Mouse (Mus musculus) forebrain, embryonic 14.5 days (tissue): ENCODE data around the gene Tgfbr2. TPM values are rescaled to one million over a fixed set of nuclear protein-coding genes. Genes with fewer than 3 reads are reported as not detected.

Experiments
- ATAC-seq: fragments of 200-750 bp; cut with Nextera tagmentation; 2 replicates; pipeline ENCODE4 v1.8.0; 2017; ENCODE audit warnings: mild to moderate bottlenecking, moderate library complexity
- DNase-seq: peaks from one replicate; pipeline ENCODE4 v3.0.0-alpha.2; 2015; ENCODE audit warnings: low spot score
- H3K27ac ChIP-seq: fragments of 300-500 bp; sonication (generic); 2 replicates; pipeline ENCODE4 v1.5.1; 2014; ENCODE audit warnings: low read depth, mild to moderate bottlenecking, control low read depth, low read length, moderate library complexity
- H3K27me3 ChIP-seq: fragments of 300-500 bp; sonication (generic); replicated peaks from 2 replicates; pipeline ENCODE4 v1.6.1; 2014; ENCODE audit warnings: low read length, control low read depth, mixed read lengths; ENCODE audit not compliant: control insufficient read depth, insufficient read depth
- H3K36me3 ChIP-seq: fragments of 300-500 bp; sonication (generic); 2 replicates; pipeline ENCODE4 v1.6.1; 2014; ENCODE audit warnings: low read length, control low read depth; ENCODE audit not compliant: control insufficient read depth, insufficient read depth
- H3K4me1 ChIP-seq: fragments of 300-500 bp; sonication (generic); 2 replicates; pipeline ENCODE4 v1.6.1; 2014; ENCODE audit warnings: antibody characterized with exemption, low read length, control low read depth; ENCODE audit not compliant: control insufficient read depth, insufficient read depth
- H3K4me2 ChIP-seq: fragments of 300-500 bp; sonication (generic); 2 replicates; pipeline ENCODE4 v1.6.1; 2014; ENCODE audit warnings: mild to moderate bottlenecking, control low read depth, low read length
- H3K4me3 ChIP-seq: fragments of 300-500 bp; sonication (generic); 2 replicates; pipeline ENCODE4 v1.5.1; 2014; ENCODE audit warnings: low read depth, low read length, control low read depth
- H3K9ac ChIP-seq: fragments of 300-500 bp; sonication (generic); 2 replicates; pipeline ENCODE4 v1.6.1; 2014; ENCODE audit warnings: mild to moderate bottlenecking, low read length, control low read depth, moderate library complexity
- H3K9me3 ChIP-seq: fragments of 300-500 bp; sonication (generic); replicated peaks from 2 replicates; pipeline ENCODE4 v1.6.1; 2016; ENCODE audit warnings: low read length, control low read depth, mixed read lengths; ENCODE audit not compliant: control insufficient read depth
- WGBS: fragments of 180-500 bp; shearing (Covaris S2); extraction: QIAGEN DNeasy Blood & Tissue Kit; methylation state at CpG from one replicate; pipeline ENCODE4 v1.1.7; 2014; 5-methylcytosine and 5-hydroxymethylcytosine counted together
- polyA plus RNA-seq: library from polyadenylated mRNA; unstranded; fragments of >200 nt; fragmentation: Nextera tagmentation; extraction: Ambion mirVana; gene quantifications from 2 replicates; pipeline ENCODE4 v1.2.1, GENCODE M21; 2014

The Tgfbr2 gene
- polyA plus RNA-seq, 1 experiment from 2014 or later, result 5.5 TPM

DNA sequence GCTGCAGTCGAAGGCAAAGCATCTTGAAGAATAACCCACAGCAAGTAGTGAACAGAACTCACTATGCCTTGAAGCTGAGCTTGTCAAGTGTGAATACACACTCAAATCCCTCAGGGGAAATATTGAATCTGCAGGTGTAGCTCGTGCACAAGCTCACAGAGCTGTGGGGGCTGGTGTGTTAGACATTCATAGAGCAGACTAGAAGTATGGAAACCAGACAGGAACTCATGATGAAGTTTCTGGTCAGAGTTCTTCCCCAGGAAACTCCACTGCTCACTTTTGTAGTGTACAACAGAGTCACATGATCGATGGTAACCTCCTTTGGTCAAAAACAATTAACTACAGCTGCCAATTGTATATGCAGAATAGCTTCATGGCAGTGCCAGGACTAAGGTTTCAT is 37.5 kb downstream of the Tgfbr2 start:
- no peaks in the 10 kb centered on the region; the same call in 1 of the 2 replicates for H3K4me1 ChIP-seq
- H3K9me3 ChIP-seq, result no peaks in the 10 kb centered on the region
- no peaks in the 10 kb centered on the region for H3K27me3 ChIP-seq
- H3K4me2 ChIP-seq, result no peak overlapping the region
- no peak overlapping the region for H3K27ac ChIP-seq
- no peaks in the 10 kb centered on the region for H3K36me3 ChIP-seq
- ATAC-seq (no peak), DNase-seq (no peak)
- H3K4me3 ChIP-seq, result no peak overlapping the region
- WGBS, result 73% methylated on average over 3 of the region's 3 CpGs
- no peak overlapping the region for H3K9ac ChIP-seq

- Histone ChIP-seq H3K9ac (no peak overlapping the region), H3K4me3 (no peak overlapping the region), H3K27me3 (no peaks in the 10 kb centered on the region), H3K4me1 (no peaks in the 10 kb centered on the region; the same call in 1 of the 2 replicates), H3K27ac (no peak overlapping the region), H3K36me3 (no peaks in the 10 kb centered on the region), H3K4me2 (no peak overlapping the region), H3K9me3 (no peaks in the 10 kb centered on the region)
- DNase-seq (peak; percentile 28), ATAC-seq (0 out of 2 replicates have a peak, but pooled peaks have one; percentile 26)
- WGBS, result 52% methylated on average over 5 of the region's 5 CpGs
Measured at GRCm38 (mm10) chr9:116136811-116137210, 38.3 kb downstream of the Tgfbr2 start.

- Histone ChIP-seq H3K9me3 (no peaks in the 10 kb centered on the region), H3K4me2 (no peak overlapping the region), H3K36me3 (no peaks in the 10 kb centered on the region), H3K9ac (no peak overlapping the region), H3K27me3 (no peaks in the 10 kb centered on the region), H3K4me3 (no peak overlapping the region), H3K27ac (no peak overlapping the region), H3K4me1 (no peaks in the 10 kb centered on the region; the same call in 1 of the 2 replicates)
- WGBS, result 71% methylated on average over 6 of the region's 6 CpGs
- no peak for DNase-seq
- no peak for ATAC-seq
Measured at GRCm38 (mm10) chr9:116136146-116136545, 39.0 kb downstream of the Tgfbr2 start.

GRCm38 (mm10) chr9:116134488-116134887 is 40.7 kb downstream of the Tgfbr2 start:
- Histone ChIP-seq H3K27me3 (no peaks in the 10 kb centered on the region), H3K9ac (no peak overlapping the region), H3K36me3 (no peaks in the 10 kb centered on the region), H3K4me3 (no peak overlapping the region), H3K27ac (no peak overlapping the region), H3K9me3 (no peaks in the 10 kb centered on the region), H3K4me1 (no peaks in the 10 kb centered on the region; the same call in 1 of the 2 replicates), H3K4me2 (no peak overlapping the region)
- DNase-seq (no peak), ATAC-seq (no peak)
- WGBS, result 84% methylated on average over 2 of the region's 2 CpGs

GRCm38 (mm10) chr9:116133312-116133980 is 41.7 kb downstream of the Tgfbr2 start:
- ATAC-seq (no peak), DNase-seq (no peak)
- WGBS, result 80% methylated on average over 6 of the region's 6 CpGs
- no peak overlapping the region for H3K27ac ChIP-seq
- no peaks in the 10 kb centered on the region; the same call in 1 of the 2 replicates for H3K4me1 ChIP-seq
- no peak overlapping the region for H3K4me3 ChIP-seq
- no peaks in the 10 kb centered on the region for H3K9me3 ChIP-seq
- H3K36me3 ChIP-seq, result no peaks in the 10 kb centered on the region
- H3K9ac ChIP-seq, result no peak overlapping the region
- no peak overlapping the region for H3K4me2 ChIP-seq
- no peaks in the 10 kb centered on the region for H3K27me3 ChIP-seq

DNA sequence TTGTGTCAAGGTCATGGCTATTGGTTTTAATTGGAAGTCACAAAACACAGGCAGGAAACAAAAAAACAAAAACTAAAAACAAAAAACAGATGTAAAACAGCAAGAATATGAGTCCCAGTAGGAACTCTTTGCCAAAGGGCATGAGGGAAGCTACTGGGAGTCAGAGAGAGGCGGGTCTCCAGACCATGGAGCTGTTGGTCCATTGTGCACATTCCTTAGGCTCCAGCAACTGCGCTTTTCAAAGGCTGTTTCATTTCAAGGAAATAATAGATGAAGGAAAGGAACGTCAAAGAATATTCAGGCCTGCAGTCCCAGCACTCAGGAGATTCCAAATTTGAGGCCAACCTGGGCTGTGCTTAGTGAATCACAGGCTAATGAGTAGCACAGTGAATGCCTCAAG is 46.3 kb downstream of the Tgfbr2 start:
- Histone ChIP-seq H3K36me3 (no peaks in the 10 kb centered on the region), H3K4me2 (no peak overlapping the region), H3K9me3 (no peaks in the 10 kb centered on the region), H3K4me1 (no peaks in the 10 kb centered on the region; the same call in 1 of the 2 replicates), H3K4me3 (no peak overlapping the region), H3K27me3 (no peaks in the 10 kb centered on the region), H3K27ac (no peak overlapping the region), H3K9ac (no peak overlapping the region)
- WGBS, result 25% methylated on average over 3 of the region's 3 CpGs
- DNase-seq, result no peak
- ATAC-seq, result no peak

DNA sequence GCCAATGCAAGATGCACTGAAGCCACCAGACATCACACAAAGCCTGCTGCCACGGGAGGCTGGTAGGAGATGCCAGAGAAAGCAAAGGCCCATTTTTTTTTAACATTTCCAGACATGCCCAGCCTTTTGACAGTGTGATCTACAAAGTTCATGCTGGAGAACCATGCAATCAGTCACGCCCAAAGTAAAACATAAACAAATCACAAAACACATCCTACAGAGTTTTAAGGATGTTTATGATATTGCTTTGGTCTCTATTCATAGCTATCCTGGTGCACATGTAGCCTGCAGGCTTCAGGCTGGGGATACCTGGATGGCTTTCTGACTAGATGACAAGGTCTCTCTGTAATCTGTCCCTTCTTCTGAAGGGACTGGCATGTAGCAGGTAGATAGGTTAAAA is 46.8 kb downstream of the Tgfbr2 start:
- 96% methylated on average over 2 of the region's 2 CpGs for WGBS
- ATAC-seq (no peak), DNase-seq (no peak)
- no peaks in the 10 kb centered on the region for H3K9me3 ChIP-seq
- no peak overlapping the region for H3K4me2 ChIP-seq
- no peaks in the 10 kb centered on the region; the same call in 1 of the 2 replicates for H3K4me1 ChIP-seq
- no peak overlapping the region for H3K9ac ChIP-seq
- H3K27ac ChIP-seq, result no peak overlapping the region
- no peaks in the 10 kb centered on the region for H3K27me3 ChIP-seq
- no peak overlapping the region for H3K4me3 ChIP-seq
- no peaks in the 10 kb centered on the region for H3K36me3 ChIP-seq

DNA sequence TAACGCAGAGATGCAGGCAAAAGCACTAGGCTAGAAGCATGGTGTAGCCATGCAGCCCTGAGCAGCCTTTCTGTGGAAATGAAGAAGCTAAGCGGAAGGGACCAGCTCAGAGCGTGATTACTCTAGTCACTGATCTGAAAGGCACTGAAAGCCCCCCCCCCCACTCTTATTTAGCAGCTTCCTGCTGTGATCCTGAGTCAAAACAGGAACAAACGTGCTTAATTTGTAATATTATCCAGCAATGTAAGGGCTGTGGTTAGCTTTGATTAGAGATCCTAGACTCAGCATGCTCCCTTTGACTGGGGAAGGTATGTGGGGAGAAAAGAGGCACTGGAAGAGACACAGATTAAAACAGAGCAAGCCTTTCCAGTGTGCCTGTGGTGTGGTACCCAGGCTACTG is 48.7 kb downstream of the Tgfbr2 start:
- H3K9ac ChIP-seq, result no peak overlapping the region
- no peak overlapping the region for H3K4me2 ChIP-seq
- WGBS, result 26% methylated on average over 4 of the region's 4 CpGs
- H3K27ac ChIP-seq, result no peak overlapping the region
- ATAC-seq (0 out of 2 replicates have a peak, but pooled peaks have one; percentile 44), DNase-seq (peak; percentile 47)
- no peaks in the 10 kb centered on the region for H3K27me3 ChIP-seq
- H3K4me3 ChIP-seq, result no peak overlapping the region
- H3K9me3 ChIP-seq, result no peaks in the 10 kb centered on the region
- no peaks in the 10 kb centered on the region; the same call in 1 of the 2 replicates for H3K4me1 ChIP-seq
- H3K36me3 ChIP-seq, result no peaks in the 10 kb centered on the region

- no peak overlapping the region for H3K4me2 ChIP-seq
- 78% methylated on average over 9 of the region's 9 CpGs for WGBS
- H3K9ac ChIP-seq, result no peak overlapping the region
- DNase-seq (no peak), ATAC-seq (no peak)
- H3K4me3 ChIP-seq, result no peak overlapping the region
- H3K27me3 ChIP-seq, result no peaks in the 10 kb centered on the region
- no peaks in the 10 kb centered on the region for H3K36me3 ChIP-seq
- H3K27ac ChIP-seq, result no peak overlapping the region
- no peaks in the 10 kb centered on the region for H3K9me3 ChIP-seq
- H3K4me1 ChIP-seq, result peaks cover 7% of the 10 kb centered on the region
Measured at GRCm38 (mm10) chr9:116122969-116123589, 52.1 kb downstream of the Tgfbr2 start.
